Comparison of ENCODE assay signal across 17 mouse cellular contexts in genomic region chr5:147189836-147190602, GRCm38 (mm10). TPM values are rescaled to one million over a fixed set of nuclear protein-coding genes. Genes with fewer than 3 reads are reported as not detected.
DNase-seq lines count a peak whose midpoint lies in the region; ATAC-seq lines count a peak whose summit lies in the region.
"Had no signal": no experiment of that assay in that cellular context is flagged by ENCODE, and none has a peak within 500 bp of the region (broad histone marks: within the 10 kb centered on the region; RNA-seq: fewer than 3 reads in every experiment).

No protein-coding gene starts in this region.

- H3K9me3 ChIP-seq in forebrain, embryonic 11.5 days (ENCODE audit: control insufficient read depth, low read length) = no peaks in the 10 kb centered on the region
- H3K9me3 ChIP-seq in limb, embryonic 10.5 days (replicated peaks) = no peaks in the 10 kb centered on the region
- H3K9me3 ChIP-seq in neural tube, embryonic 14.5 days (ENCODE audit: control insufficient read depth, low read length) = no peaks in the 10 kb centered on the region
- H3K9me3 ChIP-seq: embryonic facial prominence, embryonic 15.5 days; kidney, embryonic 15.5 days; liver, embryonic 13.5 days had no signal

- no peaks in the 10 kb centered on the region for H3K36me3 ChIP-seq in forebrain, embryonic 11.5 days (ENCODE audit: control insufficient read depth, insufficient read depth, low read length)
- H3K36me3 ChIP-seq in limb, embryonic 10.5 days = no peaks in the 10 kb centered on the region
- H3K36me3 ChIP-seq in neural tube, embryonic 14.5 days (ENCODE audit: control insufficient read depth, insufficient read depth, low read length) = no peaks in the 10 kb centered on the region
- H3K36me3 ChIP-seq: embryonic facial prominence, embryonic 15.5 days; kidney, embryonic 15.5 days; liver, embryonic 13.5 days had no signal

- peaks cover 92% of the 10 kb centered on the region for H3K27me3 ChIP-seq in forebrain, embryonic 11.5 days (ENCODE audit: control insufficient read depth, insufficient read depth, low read length)
- H3K27me3 ChIP-seq in limb, embryonic 10.5 days (ENCODE audit: low read depth, poor library complexity, severe bottlenecking) = peaks cover 98% of the 10 kb centered on the region
- peaks cover 59% of the 10 kb centered on the region for H3K27me3 ChIP-seq in neural tube, embryonic 14.5 days (ENCODE audit: control insufficient read depth, insufficient read depth, low read length)

- H3K9ac ChIP-seq in forebrain, embryonic 11.5 days (ENCODE audit: low read length) = no peak overlapping the region
- no peak overlapping the region for H3K9ac ChIP-seq in neural tube, embryonic 14.5 days (replicated peaks; ENCODE audit: low read depth, low read length)
- H3K9ac ChIP-seq: embryonic facial prominence, embryonic 15.5 days; kidney, embryonic 15.5 days; liver, embryonic 13.5 days had no signal

- peak; percentile 12 for DNase-seq in retina, embryonic 14.5 days (ENCODE audit: low spot score)
- no peak for DNase-seq in retina, postnatal 1 day
- DNase-seq in forebrain, embryonic 11.5 days (ENCODE audit: low spot score) = peak; percentile 61
- DNase-seq in limb, embryonic 10.5 days (ENCODE audit: low spot score) = peak; percentile 48
- DNase-seq in urinary bladder, adult 18-20 months (ENCODE audit: low spot score in 2 of 2) = no peak
- no peak for DNase-seq in kidney, adult 8-10 months
- DNase-seq in left cerebral cortex, postnatal 36 days (ENCODE audit: low spot score in 2 of 2) = no peak
- DNase-seq: gastrocnemius, postnatal 36 days; layer of hippocampus, postnatal 36 days; liver, embryonic 13.5 days had no signal

- H3K4me3 ChIP-seq in forebrain, embryonic 11.5 days (ENCODE audit: low read depth, low read length) = no peak overlapping the region
- no peak overlapping the region for H3K4me3 ChIP-seq in limb, embryonic 10.5 days
- peak overlapping the region; percentile 12 for H3K4me3 ChIP-seq in neural tube, embryonic 14.5 days (ENCODE audit: low read depth, low read length)
- H3K4me3 ChIP-seq: liver, embryonic 13.5 days had no signal

- under 1% methylated on average over 46 of the region's 46 CpGs for WGBS in forebrain, embryonic 11.5 days
- WGBS in limb, embryonic 10.5 days = under 1% methylated on average over 46 of the region's 46 CpGs
- 1% methylated on average over 46 of the region's 46 CpGs for WGBS in neural tube, embryonic 14.5 days

- intact Hi-C loops in left cerebral cortex, postnatal 36 days (cut with DNase I) = loop anchor here (5.0 kb wide), 3 partner anchors 82 to 532 kb away; partner anchors contain the start of gene Cdx2

- no peak overlapping the region for H3K27ac ChIP-seq in forebrain, embryonic 11.5 days (ENCODE audit: low read depth, low read length)
- H3K27ac ChIP-seq in limb, embryonic 10.5 days = no peak overlapping the region
- no peak overlapping the region for H3K27ac ChIP-seq in neural tube, embryonic 14.5 days (ENCODE audit: low read depth, low read length)
- H3K27ac ChIP-seq: embryonic facial prominence, embryonic 15.5 days; kidney, embryonic 15.5 days; liver, embryonic 13.5 days; macrophage had no signal

- ATAC-seq in forebrain, embryonic 11.5 days (replicated peaks; ENCODE audit: low FRiP score) = no peak
- ATAC-seq in neural tube, embryonic 14.5 days (ENCODE audit: low read depth) = no peak
- ATAC-seq: activated CD4-positive, CD25-positive, alpha-beta regulatory T cell, adult 4 months; CD4-positive, CD25-positive, alpha-beta regulatory T cell, adult 4 months had no signal

- H3K4me2 ChIP-seq in forebrain, embryonic 11.5 days (ENCODE audit: low read depth, low read length, severe bottlenecking) = 0 out of 2 replicates have a peak overlapping the region, but pooled peaks have one; percentile 15
- peak overlapping the region; percentile 9; the same call in 1 of the 2 replicates for H3K4me2 ChIP-seq in neural tube, embryonic 14.5 days (ENCODE audit: low read depth, low read length)
- H3K4me2 ChIP-seq: liver, embryonic 13.5 days had no signal

- peaks cover 22% of the 10 kb centered on the region for H3K4me1 ChIP-seq in forebrain, embryonic 11.5 days (replicated peaks; ENCODE audit: control insufficient read depth, insufficient read depth, low read length)
- H3K4me1 ChIP-seq in limb, embryonic 10.5 days = peaks cover 24% of the 10 kb centered on the region
- peaks cover 17% of the 10 kb centered on the region for H3K4me1 ChIP-seq in neural tube, embryonic 14.5 days (ENCODE audit: control insufficient read depth, insufficient read depth, low read length)

RNA-seq across cellular contexts. Expression of gene Gsx1, which starts 1.5 kb away (rescaled TPM):
- 8.9 and 10.6 TPM in 2 replicates for polyA plus RNA-seq in forebrain, embryonic 11.5 days (2014; fragmentation: Nextera tagmentation; extraction: Ambion mirVana)
- polyA plus RNA-seq in limb, embryonic 10.5 days (2016; fragmentation: Nextera tagmentation; extraction: Ambion mirVana) = not detected in 2 replicates
- 1.5 and 2.0 TPM in 2 replicates for polyA plus RNA-seq in neural tube, embryonic 14.5 days (2014; fragmentation: Nextera tagmentation; extraction: Ambion mirVana)
- total RNA-seq in left cerebral cortex, postnatal 36 days (2021) = under 1 TPM; 0.17 to 0.52 TPM
- total RNA-seq: gastrocnemius, postnatal 36 days had no signal
- polyA plus RNA-seq: activated CD4-positive, CD25-positive, alpha-beta regulatory T cell, adult 4 months; CD4-positive, CD25-positive, alpha-beta regulatory T cell, adult 4 months; embryonic facial prominence, embryonic 15.5 days; heart, postnatal 0 days; kidney, embryonic 15.5 days; liver, embryonic 13.5 days; macrophage had no signal

Comparison
In these comparisons a context has a peak if more than half of its experiments do, and no peak if none do; other contexts are left out.
1. DNase-seq: peak in retina, embryonic 14.5 days (single experiment), forebrain, embryonic 11.5 days (single experiment) and limb, embryonic 10.5 days (single experiment); none in retina, postnatal 1 day (single experiment), urinary bladder, adult 18-20 months (0 of 2), kidney, adult 8-10 months (0 of 2) and left cerebral cortex, postnatal 36 days (0 of 2).